Mouse (Mus musculus) thymus, adult 2 months (tissue): Measurements from ENCODE around the gene Vrk2.

ENCODE experiments used
- CTCF ChIP-seq: fragments of 200-500 bp; IDR thresholded peaks from 2 replicates; pipeline ENCODE4 v1.5.1; 2012; ENCODE audit warnings: mild to moderate bottlenecking, control low read depth, low read length, moderate library complexity, borderline replicate concordance; ENCODE audit not compliant: control insufficient read depth, poor library complexity, insufficient read depth; ENCODE audit errors: extremely low read depth
- POLR2A ChIP-seq: fragments of 200-500 bp; IDR thresholded peaks from 2 replicates; pipeline ENCODE4 v1.6.1; 2012; ENCODE audit warnings: mild to moderate bottlenecking, low read length, control low read depth, moderate library complexity; ENCODE audit not compliant: control insufficient read depth, poor library complexity, insufficient read depth; ENCODE audit errors: extremely low read depth

DNA sequence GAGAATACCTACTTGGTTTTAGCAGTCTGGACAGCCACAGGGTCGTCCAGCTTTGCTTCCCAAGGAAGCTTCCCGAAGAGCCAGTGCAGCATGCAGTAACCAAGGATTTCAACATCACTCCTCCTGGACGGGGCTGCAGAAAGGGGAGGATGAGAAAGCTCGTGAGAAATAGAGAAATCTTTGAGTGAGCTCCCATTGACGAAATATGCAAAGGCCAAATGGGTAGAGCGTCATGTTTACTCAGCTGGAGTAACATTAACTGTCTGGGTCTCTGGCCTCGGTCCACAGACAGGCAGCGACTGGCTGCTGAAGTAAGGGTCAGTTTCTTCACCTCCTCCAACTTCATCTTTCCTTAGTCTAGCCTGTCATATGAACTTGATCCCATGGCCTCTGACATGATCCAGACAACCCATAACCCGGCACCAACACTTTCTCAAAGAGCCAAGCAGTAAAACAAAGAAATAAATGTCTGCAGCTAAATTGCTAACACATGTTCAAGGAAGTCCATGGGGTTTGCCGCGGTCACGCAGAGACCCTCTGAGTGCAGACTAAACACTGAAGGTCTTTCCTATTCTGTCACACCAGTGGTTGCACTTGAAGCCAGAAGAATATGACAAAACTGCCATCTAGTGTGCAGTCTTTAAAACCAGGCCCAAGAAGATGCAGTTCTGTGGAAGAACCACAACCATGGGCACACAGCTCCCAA is 103.9 kb downstream of the Vrk2 start:
- no peak for TF ChIP-seq CTCF
- TF ChIP-seq POLR2A, result no peak
